Mouse (Mus musculus): ENCODE data around the gene Fgfr2. TPM values are rescaled to one million over a fixed set of nuclear protein-coding genes. Genes with fewer than 3 reads are reported as not detected.

The Fgfr2 gene
- polyA plus RNA-seq, 1 experiment from 2014 or later: 11.2 TPM

DNA sequence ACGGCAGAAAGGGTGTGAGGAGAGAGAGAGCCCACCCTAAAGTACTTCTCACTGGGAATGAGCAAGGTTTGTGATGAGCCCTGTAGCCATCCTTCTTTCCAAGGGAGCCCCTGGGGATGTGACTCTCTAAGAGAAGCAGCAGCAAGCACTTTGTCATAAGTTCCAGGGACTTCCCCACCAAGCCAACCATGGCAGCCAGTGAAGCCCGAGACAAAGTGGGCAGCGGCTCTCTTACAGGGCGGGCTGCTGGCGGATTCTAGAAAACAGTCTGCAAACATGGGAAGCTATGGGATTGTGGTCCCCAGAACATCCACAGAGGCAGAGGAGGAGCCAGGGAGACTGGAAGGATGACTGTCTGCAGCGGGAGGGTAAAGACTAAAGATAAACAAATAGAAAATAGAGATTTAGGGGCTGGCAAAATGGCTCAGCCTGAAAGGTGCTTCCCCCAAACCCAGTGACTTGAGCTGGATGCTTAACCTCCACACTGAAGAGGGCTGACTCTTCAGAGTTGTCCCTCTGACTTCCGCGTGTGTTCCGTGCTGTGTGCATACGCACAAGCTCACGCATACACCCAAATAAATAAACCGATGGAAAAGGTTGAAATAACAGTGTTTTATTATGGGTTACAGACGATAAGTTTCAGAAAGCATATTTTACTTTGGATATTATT lies 2427.3 kb downstream of the Fgfr2 start:
- ATAC-seq (no peak), DNase-seq (no peak)
- Histone ChIP-seq H3K36me3 (replicated peaks; ENCODE audit: insufficient read depth, low read length) (no peaks in the 10 kb centered on the region), H3K27me3 (ENCODE audit: insufficient read depth, low read length) (no peaks in the 10 kb centered on the region), H3K4me2 (ENCODE audit: low read depth, low read length) (no peak overlapping the region), H3K27ac (ENCODE audit: low read depth) (no peak overlapping the region), H3K9ac (replicated peaks) (no peak overlapping the region), H3K4me3 (ENCODE audit: low read depth, low read length) (no peak overlapping the region), H3K9me3 (ENCODE audit: low read length) (no peaks in the 10 kb centered on the region), H3K4me1 (ENCODE audit: insufficient read depth) (peaks cover 6% of the 10 kb centered on the region)
- TF ChIP-seq EP300 (IDR thresholded peaks at IDR 0.05; ENCODE audit: low read depth): no peak
- no peak for TF ChIP-seq CTCF (IDR thresholded peaks at IDR 0.05; ENCODE audit: low read depth)
- 69% methylated on average over 13 of the region's 13 CpGs for WGBS (ENCODE audit: insufficient replicate concordance)

DNA sequence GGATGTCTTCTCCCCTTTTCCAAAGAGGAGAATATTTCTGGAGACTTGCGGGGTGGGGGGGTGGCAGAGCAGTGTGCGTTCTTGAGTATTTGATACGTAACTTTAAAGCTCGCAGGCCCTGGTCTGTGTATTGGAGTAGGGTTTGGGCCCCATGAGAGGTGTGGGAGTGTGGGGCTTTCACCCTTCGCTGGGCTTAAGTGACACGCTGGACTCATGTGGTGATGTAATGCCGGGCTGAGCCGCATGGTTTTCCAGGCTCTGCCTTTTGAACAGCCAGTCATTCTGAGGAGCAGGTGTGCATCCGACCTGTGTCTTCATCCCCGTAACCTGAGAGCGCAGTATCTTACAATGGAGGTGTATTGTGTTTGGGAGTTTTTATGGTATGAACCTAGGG lies 2429.4 kb downstream of the Fgfr2 start:
- WGBS (ENCODE audit: insufficient replicate concordance): 63% methylated on average over 11 of the region's 11 CpGs
- no peaks in the 10 kb centered on the region for H3K36me3 ChIP-seq (replicated peaks; ENCODE audit: insufficient read depth, low read length)
- no peak for DNase-seq
- peak overlapping the region; percentile 68; the same call in 1 of the 2 replicates for H3K4me2 ChIP-seq (ENCODE audit: low read depth, low read length)
- TF ChIP-seq CTCF (IDR thresholded peaks at IDR 0.05; ENCODE audit: low read depth) (no peak), EP300 (IDR thresholded peaks at IDR 0.05; ENCODE audit: low read depth) (no peak)
- H3K4me1 ChIP-seq (ENCODE audit: insufficient read depth): peaks cover 6% of the 10 kb centered on the region
- H3K9ac ChIP-seq (replicated peaks): no peak overlapping the region
- no peak for ATAC-seq
- H3K9me3 ChIP-seq (ENCODE audit: low read length): no peaks in the 10 kb centered on the region
- H3K27me3 ChIP-seq (ENCODE audit: insufficient read depth, low read length): no peaks in the 10 kb centered on the region
- no peak overlapping the region for H3K4me3 ChIP-seq (ENCODE audit: low read depth, low read length)
- H3K27ac ChIP-seq (ENCODE audit: low read depth): no peak overlapping the region

DNA sequence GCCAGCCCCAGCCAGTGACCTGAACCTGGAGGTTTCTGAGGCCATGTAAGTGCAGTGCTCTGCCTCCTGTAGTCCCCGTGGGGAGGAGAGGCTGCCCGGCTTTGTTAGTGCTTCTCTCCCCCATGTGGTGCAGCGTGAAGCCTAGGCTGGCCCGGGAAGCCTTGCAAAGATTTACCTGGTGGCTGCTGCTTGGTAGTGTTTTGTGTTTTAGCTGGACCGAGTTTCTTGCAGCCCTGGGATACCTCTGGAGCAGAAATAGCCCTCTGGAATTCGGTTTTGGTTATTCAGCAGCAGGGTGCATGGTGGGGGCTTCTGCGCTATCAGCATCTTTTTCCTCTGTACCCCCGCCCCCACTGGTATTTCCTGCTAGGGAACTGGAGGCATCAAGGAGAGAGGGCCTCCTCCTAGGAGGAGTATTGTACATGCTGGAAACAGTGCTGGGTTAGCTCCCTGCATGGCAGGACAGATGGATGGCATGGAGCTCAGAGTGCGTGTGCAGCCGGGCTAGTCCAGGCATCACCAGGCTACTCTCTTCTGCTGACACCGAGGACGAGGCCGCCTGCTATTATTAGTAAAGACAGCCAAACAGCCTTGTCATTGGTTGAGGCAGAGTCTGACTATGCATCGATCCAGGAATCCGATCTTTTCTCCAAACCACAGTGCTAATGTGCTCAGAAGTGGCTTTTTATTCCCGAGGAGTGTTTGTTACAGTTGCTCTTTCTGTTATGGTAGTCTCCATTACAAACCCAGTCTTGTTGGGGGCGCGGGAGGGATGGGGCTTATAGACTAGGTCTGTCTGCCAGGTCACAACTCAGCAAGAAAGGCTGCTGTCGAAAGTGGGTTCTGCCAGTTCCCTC lies 2430.0 kb downstream of the Fgfr2 start:
- no peaks in the 10 kb centered on the region for H3K9me3 ChIP-seq (ENCODE audit: low read length)
- H3K36me3 ChIP-seq (replicated peaks; ENCODE audit: insufficient read depth, low read length): no peaks in the 10 kb centered on the region
- ATAC-seq: no peak
- H3K27me3 ChIP-seq (ENCODE audit: insufficient read depth, low read length): no peaks in the 10 kb centered on the region
- no peak for DNase-seq
- H3K4me2 ChIP-seq (ENCODE audit: low read depth, low read length): peak overlapping the region; percentile 68
- peak overlapping the region; percentile 29; the same call in 1 of the 2 replicates for H3K27ac ChIP-seq (ENCODE audit: low read depth)
- peak overlapping the region; percentile 44 for H3K9ac ChIP-seq (replicated peaks)
- WGBS (ENCODE audit: insufficient replicate concordance): 29% methylated on average over 19 of the region's 19 CpGs
- H3K4me1 ChIP-seq (ENCODE audit: insufficient read depth): peaks cover 9% of the 10 kb centered on the region
- TF ChIP-seq CTCF (IDR thresholded peaks at IDR 0.05; ENCODE audit: low read depth): no peak
- TF ChIP-seq EP300 (IDR thresholded peaks at IDR 0.05; ENCODE audit: low read depth): no peak
- H3K4me3 ChIP-seq (ENCODE audit: low read depth, low read length): peak overlapping the region; percentile 37

DNA sequence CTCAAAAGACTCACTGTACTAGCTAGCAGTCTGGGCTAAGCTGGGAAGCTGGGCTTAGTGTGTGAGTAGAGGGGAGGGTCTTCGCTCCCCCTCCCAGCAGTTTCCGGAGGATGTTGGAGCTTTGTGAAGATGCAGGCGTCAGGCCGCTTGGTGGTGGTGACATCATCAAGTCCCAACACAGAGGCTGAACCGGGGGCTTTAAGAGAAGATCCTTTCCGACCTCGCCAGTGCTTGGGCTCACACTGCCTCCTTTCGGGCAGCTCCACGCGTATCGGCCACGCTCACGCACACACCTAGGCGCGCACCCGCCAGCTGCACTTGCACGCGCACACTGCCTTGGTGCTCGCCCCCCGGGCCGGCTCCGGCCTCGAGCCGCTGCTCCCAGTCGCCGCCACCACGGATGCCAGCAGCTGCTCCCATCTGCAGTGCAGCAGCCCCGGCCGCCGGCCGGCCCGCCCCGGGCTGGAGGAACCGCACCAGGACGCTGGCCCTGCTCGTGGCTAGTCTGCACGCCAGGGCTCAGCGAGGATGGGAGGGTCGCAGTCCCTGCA lies 2430.7 kb downstream of the Fgfr2 start:
- H3K4me3 ChIP-seq (ENCODE audit: low read depth, low read length): peak overlapping the region; percentile 37
- peak overlapping the region; percentile 44 for H3K9ac ChIP-seq (replicated peaks)
- peak overlapping the region; percentile 29; the same call in 1 of the 2 replicates for H3K27ac ChIP-seq (ENCODE audit: low read depth)
- TF ChIP-seq CTCF (IDR thresholded peaks at IDR 0.05; ENCODE audit: low read depth) (peak; percentile 17; the same call in 1 of the 2 replicates), EP300 (IDR thresholded peaks at IDR 0.05; ENCODE audit: low read depth) (no peak)
- ATAC-seq (peak; percentile 52), DNase-seq (peak; percentile 51)
- 7% methylated on average over 38 of the region's 39 CpGs for WGBS (ENCODE audit: insufficient replicate concordance)
- H3K27me3 ChIP-seq (ENCODE audit: insufficient read depth, low read length): no peaks in the 10 kb centered on the region
- no peaks in the 10 kb centered on the region for H3K9me3 ChIP-seq (ENCODE audit: low read length)
- H3K4me1 ChIP-seq (ENCODE audit: insufficient read depth): peaks cover 9% of the 10 kb centered on the region
- no peaks in the 10 kb centered on the region for H3K36me3 ChIP-seq (replicated peaks; ENCODE audit: insufficient read depth, low read length)
- peak overlapping the region; percentile 68 for H3K4me2 ChIP-seq (ENCODE audit: low read depth, low read length)

DNA sequence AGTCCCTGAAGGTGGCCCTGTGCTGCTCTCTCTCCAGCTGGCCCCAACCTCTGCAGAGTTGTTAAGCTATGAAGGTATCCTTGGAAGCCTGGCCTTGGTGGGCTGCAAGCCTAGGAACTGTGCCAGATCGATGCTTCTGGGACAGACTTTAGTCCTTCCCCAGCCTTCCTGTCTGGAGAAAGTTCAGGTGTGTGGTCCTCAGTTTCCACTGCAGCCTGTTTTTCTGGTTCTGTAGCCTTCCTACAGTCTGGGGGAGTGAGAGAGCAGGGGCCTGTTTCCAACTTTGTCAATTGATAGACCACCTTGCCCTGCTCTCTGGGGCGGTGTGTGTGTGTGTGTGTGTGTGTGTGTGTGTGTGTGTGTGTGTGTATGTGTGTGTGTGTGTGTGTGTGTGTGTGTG lies 2431.2 kb downstream of the Fgfr2 start:
- WGBS (ENCODE audit: insufficient replicate concordance): 51% methylated on average over 2 of the region's 2 CpGs
- H3K27me3 ChIP-seq (ENCODE audit: insufficient read depth, low read length): no peaks in the 10 kb centered on the region
- DNase-seq: no peak

DNA sequence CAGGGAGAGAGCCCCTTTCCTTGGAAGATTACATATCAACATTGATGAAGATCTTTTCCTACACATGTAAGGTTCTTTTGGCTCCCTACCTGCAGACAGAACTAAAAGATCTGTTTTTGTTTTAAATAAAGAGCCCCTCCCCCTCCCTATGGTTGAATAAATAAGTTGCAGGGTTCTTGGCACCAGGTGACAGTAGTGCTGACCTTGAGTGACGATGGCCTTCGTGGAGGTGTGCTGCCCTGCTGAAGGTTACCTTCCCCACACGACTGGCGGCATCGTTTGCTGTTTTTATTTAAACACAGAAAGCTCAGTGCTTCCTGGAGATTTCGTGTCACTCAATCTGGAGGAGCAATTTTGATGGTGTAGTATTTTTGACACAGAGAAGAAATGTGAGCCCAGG lies 2432.3 kb downstream of the Fgfr2 start:
- TF ChIP-seq CTCF (IDR thresholded peaks at IDR 0.05; ENCODE audit: low read depth) (no peak), EP300 (IDR thresholded peaks at IDR 0.05; ENCODE audit: low read depth) (no peak)
- H3K27me3 ChIP-seq (ENCODE audit: insufficient read depth, low read length): no peaks in the 10 kb centered on the region
- H3K4me3 ChIP-seq (ENCODE audit: low read depth, low read length): no peak overlapping the region
- no peak overlapping the region for H3K27ac ChIP-seq (ENCODE audit: low read depth)
- WGBS (ENCODE audit: insufficient replicate concordance): 65% methylated on average over 6 of the region's 6 CpGs
- no peaks in the 10 kb centered on the region for H3K9me3 ChIP-seq (ENCODE audit: low read length)
- H3K36me3 ChIP-seq (replicated peaks; ENCODE audit: insufficient read depth, low read length): no peaks in the 10 kb centered on the region
- peaks cover 9% of the 10 kb centered on the region for H3K4me1 ChIP-seq (ENCODE audit: insufficient read depth)
- H3K9ac ChIP-seq (replicated peaks): no peak overlapping the region
- H3K4me2 ChIP-seq (ENCODE audit: low read depth, low read length): no peak overlapping the region
- peak; percentile 44; the same call in 1 of the 2 replicates for ATAC-seq
- DNase-seq: no peak

More for the DNA sequence above, 2431.2 kb downstream of the Fgfr2 start:
- Histone ChIP-seq H3K4me3 (ENCODE audit: low read depth, low read length) (no peak overlapping the region), H3K36me3 (replicated peaks; ENCODE audit: insufficient read depth, low read length) (no peaks in the 10 kb centered on the region), H3K27ac (ENCODE audit: low read depth) (no peak overlapping the region), H3K4me2 (ENCODE audit: low read depth, low read length) (no peak overlapping the region), H3K9me3 (ENCODE audit: low read length) (no peaks in the 10 kb centered on the region), H3K9ac (replicated peaks) (0 out of 2 replicates have a peak overlapping the region, but pooled peaks have one; percentile 11), H3K4me1 (ENCODE audit: insufficient read depth) (peaks cover 9% of the 10 kb centered on the region)
- TF ChIP-seq CTCF (IDR thresholded peaks at IDR 0.05; ENCODE audit: low read depth) (no peak), EP300 (IDR thresholded peaks at IDR 0.05; ENCODE audit: low read depth) (no peak)
- ATAC-seq: no peak

Data from liver, postnatal 0 days (tissue).